Comparison of ENCODE assay signal across 8 mouse cellular contexts in the genomic region with DNA sequence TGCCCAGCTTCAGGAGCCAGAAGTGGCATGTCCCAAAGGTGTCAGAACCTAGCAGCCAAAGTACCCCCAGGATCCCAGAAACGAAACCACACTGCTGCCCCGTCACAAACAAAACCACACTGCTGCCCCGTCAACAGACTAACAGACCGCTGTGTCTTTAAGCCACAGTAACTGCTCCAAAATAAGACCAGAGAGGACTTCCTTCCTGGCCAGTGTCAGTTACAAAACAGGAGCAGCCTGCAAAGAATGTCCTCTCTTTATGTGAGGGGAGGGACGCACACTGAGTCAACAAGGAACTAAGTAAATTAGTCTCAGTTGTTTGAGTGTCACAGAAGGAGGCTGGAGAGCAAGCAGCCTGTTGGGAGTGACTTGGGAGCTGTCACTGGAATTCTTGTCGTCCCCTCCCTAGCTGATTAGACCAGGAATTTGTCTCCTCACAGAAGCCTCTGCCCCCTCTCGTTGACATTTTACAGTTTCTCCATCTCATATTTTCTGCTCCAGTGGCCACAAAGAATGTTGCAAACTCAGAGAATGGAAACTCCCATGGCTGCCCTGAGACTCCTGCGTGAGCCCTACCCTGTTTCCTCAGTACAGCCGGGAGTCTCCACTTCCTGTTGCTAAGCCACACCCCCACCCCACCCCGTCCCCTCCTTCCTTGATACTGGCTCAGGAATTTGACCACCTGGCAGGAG. TPM values are rescaled to one million over a fixed set of nuclear protein-coding genes. Genes with fewer than 3 reads are reported as not detected.
DNase-seq lines count a peak whose midpoint lies in the region; ATAC-seq and TF ChIP-seq lines count a peak whose summit lies in the region.

No protein-coding gene starts in this region.

- H3K36me3 ChIP-seq in ES-Bruce4 (ENCODE audit: control insufficient read depth, insufficient read depth, low read length, poor library complexity, severe bottlenecking), result no peaks in the 10 kb centered on the region
- H3K36me3 ChIP-seq in heart, embryonic 12.5 days, result 0 out of 2 replicates have a peak, but pooled peaks cover 5% of the 10 kb centered on the region
- no peaks in the 10 kb centered on the region for H3K36me3 ChIP-seq in kidney, embryonic 15.5 days
- H3K36me3 ChIP-seq in stomach, embryonic 15.5 days, result no peaks in the 10 kb centered on the region

- DNase-seq in brain, adult 2 months (ENCODE audit: low read depth, low spot score), result peak; percentile 8
- peak; percentile 67 for DNase-seq in lung, postnatal 14 days
- no peak for DNase-seq in T-cell, adult 2 months (ENCODE audit: low spot score)
- DNase-seq in right cerebral cortex, postnatal 4 days, result no peak

- no peak for TF ChIP-seq EP300 in ES-Bruce4 (IDR thresholded peaks at IDR 0.05; ENCODE audit: insufficient read depth, low read depth, low read length)

- no peak overlapping the region for H3K9ac ChIP-seq in ES-Bruce4 (ENCODE audit: low read depth, poor library complexity, severe bottlenecking)
- H3K9ac ChIP-seq in heart, embryonic 12.5 days, result peak overlapping the region; percentile 25; the same call in 1 of the 2 replicates
- H3K9ac ChIP-seq in kidney, embryonic 15.5 days, result 0 out of 2 replicates have a peak overlapping the region, but pooled peaks have one; percentile 12
- H3K9ac ChIP-seq in stomach, embryonic 15.5 days, result no peak overlapping the region

- H3K27ac ChIP-seq in ES-Bruce4 (ENCODE audit: insufficient read depth, low read length), result peak overlapping the region; percentile 47
- peak overlapping the region; percentile 80 for H3K27ac ChIP-seq in heart, embryonic 12.5 days (ENCODE audit: poor library complexity, severe bottlenecking)
- peak overlapping the region; percentile 90 for H3K27ac ChIP-seq in kidney, embryonic 15.5 days
- peak overlapping the region; percentile 90 for H3K27ac ChIP-seq in stomach, embryonic 15.5 days

- peak overlapping the region; percentile 66 for H3K4me2 ChIP-seq in heart, embryonic 12.5 days
- peak overlapping the region; percentile 52 for H3K4me2 ChIP-seq in kidney, embryonic 15.5 days
- peak overlapping the region; percentile 46 for H3K4me2 ChIP-seq in stomach, embryonic 15.5 days

- TF ChIP-seq POLR2A in ES-Bruce4 (IDR thresholded peaks at IDR 0.05; ENCODE audit: insufficient read depth, low read length), result no peak

- no peaks in the 10 kb centered on the region for H3K9me3 ChIP-seq in ES-Bruce4 (replicated peaks; ENCODE audit: control insufficient read depth, insufficient read depth, low read length, poor library complexity, severe bottlenecking)
- peaks cover 5% of the 10 kb centered on the region for H3K9me3 ChIP-seq in heart, embryonic 12.5 days (replicated peaks)
- 0 out of 2 replicates have a peak, but pooled peaks cover 3% of the 10 kb centered on the region for H3K9me3 ChIP-seq in kidney, embryonic 15.5 days (replicated peaks)
- H3K9me3 ChIP-seq in stomach, embryonic 15.5 days, result 0 out of 2 replicates have a peak, but pooled peaks cover 3% of the 10 kb centered on the region

- WGBS in heart, embryonic 12.5 days, result 8% methylated on average over 10 of the region's 10 CpGs
- 8% methylated on average over 10 of the region's 10 CpGs for WGBS in kidney, embryonic 15.5 days
- 17% methylated on average over 10 of the region's 10 CpGs for WGBS in stomach, embryonic 15.5 days

- no peaks in the 10 kb centered on the region for H3K4me1 ChIP-seq in ES-Bruce4 (ENCODE audit: control insufficient read depth, insufficient read depth, low read length)
- H3K4me1 ChIP-seq in heart, embryonic 12.5 days (replicated peaks), result peaks cover 18% of the 10 kb centered on the region
- peaks cover 29% of the 10 kb centered on the region for H3K4me1 ChIP-seq in kidney, embryonic 15.5 days
- 0 out of 2 replicates have a peak, but pooled peaks cover 6% of the 10 kb centered on the region for H3K4me1 ChIP-seq in stomach, embryonic 15.5 days

- ATAC-seq in heart, embryonic 12.5 days (ENCODE audit: insufficient number of reproducible peaks, low FRiP score), result peak; percentile 76
- peak; percentile 92 for ATAC-seq in kidney, embryonic 15.5 days (replicated peaks; ENCODE audit: low FRiP score)
- ATAC-seq in stomach, embryonic 15.5 days (ENCODE audit: insufficient read depth, low FRiP score, low read depth), result peak; percentile 89

- H3K4me3 ChIP-seq in ES-Bruce4 (ENCODE audit: low read depth, low read length), result no peak overlapping the region
- peak overlapping the region; percentile 32 for H3K4me3 ChIP-seq in heart, embryonic 12.5 days
- H3K4me3 ChIP-seq in kidney, embryonic 15.5 days (replicated peaks), result peak overlapping the region; percentile 21
- peak overlapping the region; percentile 13 for H3K4me3 ChIP-seq in stomach, embryonic 15.5 days (replicated peaks)

- TF ChIP-seq CTCF in ES-Bruce4 (IDR thresholded peaks at IDR 0.05; ENCODE audit: low read depth, low read length), result no peak

- no peaks in the 10 kb centered on the region for H3K27me3 ChIP-seq in ES-Bruce4 (ENCODE audit: control insufficient read depth, insufficient read depth, low read length, poor library complexity, severe bottlenecking)
- peaks cover 5% of the 10 kb centered on the region; the same call in 1 of the 2 replicates for H3K27me3 ChIP-seq in heart, embryonic 12.5 days (replicated peaks)
- H3K27me3 ChIP-seq in kidney, embryonic 15.5 days, result no peaks in the 10 kb centered on the region
- H3K27me3 ChIP-seq in stomach, embryonic 15.5 days (replicated peaks), result no peaks in the 10 kb centered on the region

RNA-seq across cellular contexts. Expression of a gene that starts 50.8 kb away (rescaled TPM):
- 4.9 and 6.0 TPM in 2 replicates for polyA plus RNA-seq in ES-Bruce4 (2011; ENCODE audit: insufficient read depth, insufficient read length, low read depth, missing spikeins)
- polyA plus RNA-seq in heart, embryonic 12.5 days (2016; fragmentation: Nextera tagmentation; extraction: Ambion mirVana), result 10.2 and 10.6 TPM in 2 replicates
- 7.5 and 7.6 TPM in 2 replicates for polyA plus RNA-seq in kidney, embryonic 15.5 days (2015; fragmentation: Nextera tagmentation; extraction: Ambion mirVana)
- 5.0 and 7.1 TPM in 2 replicates for polyA plus RNA-seq in stomach, embryonic 15.5 days (2015; fragmentation: Nextera tagmentation; extraction: Ambion mirVana)

Comparison
In these comparisons a context has a peak if more than half of its experiments do, and no peak if none do; other contexts are left out.
1. H3K9ac ChIP-seq: peak in heart, embryonic 12.5 days (single experiment) and kidney, embryonic 15.5 days (single experiment); none in ES-Bruce4 (single experiment) and stomach, embryonic 15.5 days (single experiment).
2. DNase-seq: peak in brain, adult 2 months (single experiment) and lung, postnatal 14 days (single experiment); none in T-cell, adult 2 months (single experiment) and right cerebral cortex, postnatal 4 days (single experiment).
3. Peak in every context shown above with its lines, with median percentiles within 50 percentile points of each other: H3K27ac ChIP-seq, ATAC-seq and H3K4me2 ChIP-seq.